Mouse (Mus musculus) heart, adult 2 months (tissue): ENCODE data around the gene Mc3r. TPM values are rescaled to one million over a fixed set of nuclear protein-coding genes. Genes with fewer than 3 reads are reported as not detected.

Experiments used
- DNase-seq, 2 experiments: peaks; one replicate each; pipeline ENCODE4 v3.0.0; 2021
- H3K27ac ChIP-seq: fragments of 200-600 bp; 2 replicates; pipeline ENCODE4 v1.8.1; 2022
- H3K27me3 ChIP-seq: fragments of 200-500 bp; 2 replicates; pipeline ENCODE4 v1.6.1; 2012; ENCODE audit warnings: mild to moderate bottlenecking, low read length, inconsistent platforms, mixed read lengths; ENCODE audit not compliant: control insufficient read depth, insufficient read depth
- H3K36me3 ChIP-seq: fragments of 200-500 bp; 2 replicates; pipeline ENCODE4 v1.6.1; 2012; ENCODE audit warnings: low read length, inconsistent platforms; ENCODE audit not compliant: control insufficient read depth, insufficient read depth
- H3K4me1 ChIP-seq: fragments of 200-500 bp; 2 replicates; pipeline ENCODE4 v1.6.1; 2011; ENCODE audit warnings: low read length; ENCODE audit not compliant: control insufficient read depth, insufficient read depth
- H3K4me3 ChIP-seq: fragments of 200-600 bp; 2 replicates; pipeline ENCODE4 v1.8.1; 2022
- H3K79me2 ChIP-seq: fragments of 200-500 bp; replicated peaks from 2 replicates; pipeline ENCODE4 v1.6.1; 2012; ENCODE audit warnings: mild to moderate bottlenecking, inconsistent platforms, low read length, moderate library complexity, mixed read lengths; ENCODE audit not compliant: control insufficient read depth, insufficient read depth
- H3K9ac ChIP-seq: fragments of 200-500 bp; 2 replicates; pipeline ENCODE4 v1.6.1; 2012; ENCODE audit warnings: low read depth, mild to moderate bottlenecking, control low read depth, inconsistent platforms, low read length, mixed read lengths
- CTCF ChIP-seq: fragments of 200-600 bp; IDR thresholded peaks from 2 replicates; pipeline ENCODE4 v1.8.1; 2022; ENCODE audit warnings: antibody characterized with exemption, mild to moderate bottlenecking, moderate library complexity
- EP300 ChIP-seq: fragments of 200-500 bp; IDR thresholded peaks from 2 replicates; pipeline ENCODE4 v1.6.1; 2011; ENCODE audit warnings: low read depth, low read length, control low read depth; ENCODE audit not compliant: insufficient read depth
- POLR2A ChIP-seq: fragments of 200-500 bp; IDR thresholded peaks from 2 replicates; pipeline ENCODE4 v1.6.1; 2011; ENCODE audit warnings: mild to moderate bottlenecking, low read depth, low read length, control low read depth; ENCODE audit not compliant: insufficient read depth
- WGBS: fragments of 180-500 bp; shearing (Covaris S2); methylation state at CpG from one replicate; pipeline ENCODE4 v1.1.7; 2018; 5-methylcytosine and 5-hydroxymethylcytosine counted together
- intact Hi-C: fragments of 180-260 bp; cut with DNase I; formaldehyde crosslinking; loops from one replicate; pipeline ENCODE4 v1.15.1; 2025
- polyA plus RNA-seq: library from polyadenylated mRNA; depleted of rRNA; stranded (reverse); fragments of >200 nt; gene quantifications from 2 replicates; pipeline ENCODE4 v1.2.3, GENCODE M21; 2012
- total RNA-seq, 2 experiments: library from RNA; stranded (reverse); gene quantifications; 2 replicates each; pipeline ENCODE4 v1.2.3; 2021

Mc3r gene
- total and polyA plus RNA-seq, 3 experiments = not detected

DNA sequence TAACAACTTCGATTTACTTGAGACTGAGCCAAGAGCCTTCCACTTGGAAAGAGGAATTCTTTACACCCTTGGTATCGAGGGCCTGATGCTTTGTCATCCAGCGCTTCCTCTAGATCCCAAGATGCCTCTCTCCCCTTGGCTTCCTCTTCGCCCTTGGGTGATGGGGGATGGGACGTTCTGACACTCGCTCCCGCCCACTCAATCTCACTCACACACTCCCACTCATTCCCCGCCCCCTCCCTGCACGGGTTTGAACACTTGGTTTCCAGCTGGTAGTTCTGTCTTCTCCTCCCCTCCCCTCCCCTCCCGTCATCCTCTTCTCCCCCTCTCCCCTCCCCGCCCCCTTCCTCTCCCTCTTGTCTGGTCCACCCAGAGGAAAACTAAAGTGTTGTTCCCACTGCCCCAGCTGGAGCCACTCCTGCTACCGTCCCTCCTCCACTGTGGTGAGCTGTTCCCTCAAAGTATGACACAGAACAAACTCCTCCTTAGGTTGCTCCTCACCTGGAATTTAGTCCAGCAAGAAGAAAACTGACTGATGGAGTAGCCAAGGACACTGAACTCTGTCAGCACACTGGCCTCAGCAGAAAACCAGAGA, 9.3 kb downstream of the Mc3r start:
- Histone ChIP-seq H3K27me3 (no peaks in the 10 kb centered on the region), H3K27ac (no peak overlapping the region), H3K9ac (no peak overlapping the region), H3K36me3 (no peaks in the 10 kb centered on the region), H3K4me3 (no peak overlapping the region), H3K79me2 (no peaks in the 10 kb centered on the region), H3K4me1 (no peaks in the 10 kb centered on the region)
- TF ChIP-seq POLR2A (no peak), EP300 (no peak)
- intact Hi-C loops = no loop called here
- 9% methylated on average over 11 of the region's 12 CpGs for WGBS
- DNase-seq = no peak

DNA sequence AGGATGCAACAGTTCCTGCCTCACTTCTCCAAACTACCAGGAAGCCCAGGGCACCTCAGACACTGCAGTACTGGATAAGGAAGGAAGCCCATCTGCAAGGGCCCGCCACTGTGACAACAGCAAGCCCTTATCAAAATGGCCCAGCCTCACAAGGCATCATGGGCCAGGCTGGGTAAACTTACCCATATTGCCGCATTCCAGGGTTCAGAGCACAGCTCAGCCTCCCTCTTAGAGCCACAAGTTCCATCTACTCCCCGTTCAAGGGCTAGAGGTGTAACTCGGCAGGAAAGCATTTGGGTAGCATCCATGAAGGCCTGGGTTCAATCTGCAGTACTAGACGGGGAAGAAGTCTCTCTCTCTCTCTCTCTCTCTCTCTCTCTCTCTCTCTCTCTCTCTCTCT, 11.8 kb downstream of the Mc3r start:
- Histone ChIP-seq H3K79me2 (no peaks in the 10 kb centered on the region), H3K27ac (no peak overlapping the region), H3K9ac (no peak overlapping the region), H3K36me3 (no peaks in the 10 kb centered on the region), H3K4me3 (no peak overlapping the region), H3K27me3 (no peaks in the 10 kb centered on the region), H3K4me1 (no peaks in the 10 kb centered on the region)
- intact Hi-C loops = no loop called here
- WGBS = 59% methylated on average over 5 of the region's 5 CpGs
- TF ChIP-seq EP300 (no peak), CTCF (no peak), POLR2A (no peak)
- DNase-seq = no peak

DNA sequence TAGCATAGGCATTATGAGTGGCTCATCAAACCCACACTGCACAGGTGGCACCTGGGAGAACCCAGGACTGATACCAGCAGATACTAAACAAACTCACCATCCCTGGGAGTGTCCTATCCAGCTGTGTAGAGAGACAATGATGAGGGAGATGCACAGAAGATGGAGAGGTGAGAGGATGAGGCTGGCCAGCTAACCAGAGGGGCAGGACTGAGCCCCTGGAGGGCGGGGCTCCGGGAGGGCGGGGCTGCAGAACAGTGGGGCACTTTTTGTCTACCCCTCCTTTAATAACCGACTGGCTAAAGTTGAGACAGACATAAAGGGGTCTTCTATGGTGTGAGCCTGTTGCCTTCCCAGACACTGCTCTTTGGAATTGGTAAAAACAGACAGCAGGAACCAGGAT, 13.1 kb downstream of the Mc3r start:
- Histone ChIP-seq H3K27me3 (no peaks in the 10 kb centered on the region), H3K4me1 (no peaks in the 10 kb centered on the region), H3K4me3 (no peak overlapping the region), H3K36me3 (no peaks in the 10 kb centered on the region), H3K27ac (no peak overlapping the region), H3K79me2 (no peaks in the 10 kb centered on the region), H3K9ac (no peak overlapping the region)
- WGBS = 71% methylated on average over 4 of the region's 4 CpGs
- TF ChIP-seq POLR2A (no peak), CTCF (no peak), EP300 (no peak)
- no peak for DNase-seq
- intact Hi-C loops = no loop called here

DNA sequence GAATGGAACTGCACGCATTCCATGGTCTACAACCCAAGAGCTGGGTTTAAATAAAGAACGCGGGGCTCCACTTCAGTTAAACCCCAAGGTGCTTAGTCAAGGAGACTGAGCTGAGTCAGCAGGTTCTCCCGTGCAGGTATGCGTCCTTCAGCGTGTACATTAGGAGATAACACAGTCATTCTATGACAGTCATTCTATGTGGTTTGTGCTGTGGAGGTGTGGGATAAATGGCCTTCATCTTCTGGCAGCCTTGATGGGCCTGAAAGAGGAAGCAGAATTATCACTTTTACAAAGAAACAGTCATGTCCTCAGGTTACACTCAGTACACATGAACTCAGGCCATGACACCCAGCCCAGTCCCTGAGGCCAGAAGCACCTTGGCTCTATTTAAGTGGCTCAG, 14.9 kb downstream of the Mc3r start:
- Histone ChIP-seq H3K27ac (no peak overlapping the region), H3K79me2 (no peaks in the 10 kb centered on the region), H3K4me3 (no peak overlapping the region), H3K9ac (no peak overlapping the region), H3K4me1 (no peaks in the 10 kb centered on the region), H3K27me3 (no peaks in the 10 kb centered on the region), H3K36me3 (no peaks in the 10 kb centered on the region)
- DNase-seq = no peak
- intact Hi-C loops = no loop called here
- TF ChIP-seq POLR2A (no peak), CTCF (no peak), EP300 (no peak)
- 84% methylated on average over 6 of the region's 6 CpGs for WGBS

DNA sequence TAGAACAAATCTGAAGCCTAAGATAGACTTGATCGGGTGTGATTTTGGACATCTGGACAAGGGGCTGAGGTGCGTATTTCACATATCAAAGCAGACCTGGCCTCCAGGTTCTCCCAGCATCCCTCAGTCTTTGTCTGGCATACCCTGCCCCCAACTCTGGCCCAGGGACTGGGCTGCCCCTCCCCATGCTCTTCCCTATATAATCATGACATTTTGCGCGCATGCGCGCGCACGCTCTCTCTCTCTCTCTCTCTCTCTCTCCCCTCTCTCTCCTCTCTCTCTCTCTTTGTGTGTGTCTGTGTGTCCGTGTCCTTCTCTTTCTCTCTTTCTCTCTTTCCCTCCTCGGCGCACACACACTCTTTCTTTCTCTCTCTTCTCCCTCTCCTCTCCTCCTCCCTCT, 21.6 kb downstream of the Mc3r start:
- Histone ChIP-seq H3K27ac (no peak overlapping the region), H3K4me3 (no peak overlapping the region), H3K79me2 (no peaks in the 10 kb centered on the region), H3K27me3 (no peaks in the 10 kb centered on the region; the same call in 1 of the 2 replicates), H3K9ac (no peak overlapping the region), H3K36me3 (no peaks in the 10 kb centered on the region), H3K4me1 (no peaks in the 10 kb centered on the region)
- intact Hi-C loops = no loop called here
- no peak for DNase-seq
- TF ChIP-seq CTCF (no peak), POLR2A (no peak), EP300 (no peak)
- WGBS = 90% methylated on average over 11 of the region's 11 CpGs

DNA sequence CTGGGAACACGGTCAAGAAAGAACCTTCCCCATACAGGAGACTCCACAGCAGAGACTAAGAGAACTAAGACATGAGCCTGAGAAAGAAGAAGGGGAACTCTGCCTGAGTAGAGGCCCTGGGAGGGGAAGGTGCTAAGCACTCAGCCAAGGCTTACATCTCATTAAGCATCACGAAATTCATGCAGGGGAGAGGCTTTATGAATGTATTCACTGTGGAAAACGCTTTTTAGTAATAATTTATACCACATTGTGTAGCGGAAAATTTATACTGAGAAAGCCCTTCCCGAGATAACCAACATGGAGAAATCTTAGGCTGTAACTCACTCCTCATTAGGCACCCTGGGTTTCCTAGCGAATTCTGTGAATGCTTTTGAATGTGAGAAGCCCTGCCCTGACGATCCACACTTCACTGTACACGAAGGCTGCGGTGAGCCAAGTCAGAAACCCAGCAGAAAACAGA, 22.2 kb downstream of the Mc3r start:
- H3K36me3 ChIP-seq = no peaks in the 10 kb centered on the region
- H3K27me3 ChIP-seq = no peaks in the 10 kb centered on the region; the same call in 1 of the 2 replicates
- no peak overlapping the region for H3K27ac ChIP-seq
- intact Hi-C loops = no loop called here
- no peaks in the 10 kb centered on the region for H3K4me1 ChIP-seq
- no peak overlapping the region for H3K4me3 ChIP-seq
- H3K79me2 ChIP-seq = no peaks in the 10 kb centered on the region
- WGBS = 38% methylated on average over 9 of the region's 9 CpGs
- no peak for DNase-seq
- H3K9ac ChIP-seq = no peak overlapping the region
- TF ChIP-seq CTCF = no peak
- no peak for TF ChIP-seq POLR2A
- TF ChIP-seq EP300 = no peak
